Mouse (Mus musculus): ENCODE results near the gene Mtif3.

GRCm38 (mm10) chr5:146933466-146933865, 30.1 kb downstream of the Mtif3 start:
- no peak for TF ChIP-seq CTCF (IDR thresholded peaks at IDR 0.05; ENCODE audit: control insufficient read depth, insufficient read depth, insufficient read length)
- no peak for TF ChIP-seq MAX (IDR thresholded peaks at IDR 0.05)
- no peak for TF ChIP-seq MYOG (IDR thresholded peaks at IDR 0.05; ENCODE audit: control insufficient read depth, extremely low read depth, insufficient read length)

All from C2C12 (cell line).